Mouse (Mus musculus) liver, adult 2 months (tissue): ENCODE measurements at regions not wholly inside any gene's neighbourhood (a gene's known extent, or its start where the extent isn't known, plus 50 kb on each side); places are given as distances from the start of the nearest gene placed in this dataset.

ENCODE experiments used
- CTCF ChIP-seq: fragments of 200-500 bp; IDR thresholded peaks from 2 replicates; pipeline ENCODE4 v1.5.1; 2011; ENCODE audit warnings: low read depth, low read length, control low read depth
- POLR2A ChIP-seq: fragments of 200-500 bp; IDR thresholded peaks from 2 replicates; pipeline ENCODE4 v1.6.1; 2011; ENCODE audit warnings: low read length, control low read depth; ENCODE audit not compliant: insufficient read depth; ENCODE audit errors: extremely low read depth

GRCm38 (mm10) chr10:21220795-21221194 is 60.0 kb upstream of the Myb start:
- TF ChIP-seq POLR2A (no peak), CTCF (no peak)
